Mouse (Mus musculus): ENCODE results near the gene Mrpl52.

Gene Mrpl52

GRCm38 (mm10) chr14:54471467-54471866 lies 44.8 kb downstream of the Mrpl52 start:
- no peak for DNase-seq (ENCODE audit: low read depth)

- DNase-seq (ENCODE audit: low read depth): no peak
Measured at GRCm38 (mm10) chr14:54472671-54473070, 46.0 kb downstream of the Mrpl52 start.

- DNase-seq (ENCODE audit: low read depth): no peak
Measured at GRCm38 (mm10) chr14:54474744-54475143, 48.0 kb downstream of the Mrpl52 start.

- DNase-seq (ENCODE audit: low read depth): no peak
Measured at GRCm38 (mm10) chr14:54475941-54476844, 49.5 kb downstream of the Mrpl52 start, which contains the start of gene Rem2. Gene Rem2 (plus strand): TSS chr14:54476100.

- DNase-seq (ENCODE audit: low read depth): no peak
Measured at GRCm38 (mm10) chr14:54477172-54477909, 50.6 kb downstream of the Mrpl52 start.

All from c-Kit-positive CD71-negative TER-119-negative erythroid progenitor cells, embryonic 14.5 days (primary cell).